ENCODE assay signal across 34 mouse cellular contexts in genomic region chr17:50334694-50335093, GRCm38 (mm10). TPM values are rescaled to one million over a fixed set of nuclear protein-coding genes. Genes with fewer than 3 reads are reported as not detected.
"Had no signal": no experiment of that assay in that cellular context is flagged by ENCODE, and none has a peak within 500 bp of the region (broad histone marks: within the 10 kb centered on the region; RNA-seq: fewer than 3 reads in every experiment).

No protein-coding gene starts in this region.

- H3K9me3 ChIP-seq: limb, embryonic 10.5 days; limb, embryonic 12.5 days; limb, embryonic 13.5 days; limb, embryonic 15.5 days; liver, embryonic 12.5 days; liver, embryonic 13.5 days; liver, embryonic 15.5 days; lung, embryonic 15.5 days; megakaryocyte, embryonic 14.5 days; midbrain, embryonic 10.5 days; midbrain, embryonic 12.5 days; midbrain, embryonic 13.5 days; midbrain, embryonic 15.5 days; neural tube, embryonic 12.5 days had no signal

- H3K9ac ChIP-seq: limb, embryonic 12.5 days; limb, embryonic 13.5 days; limb, embryonic 15.5 days; liver, embryonic 12.5 days; liver, embryonic 13.5 days; liver, embryonic 14.5 days; liver, embryonic 15.5 days; liver, postnatal 0 days; lung, embryonic 14.5 days; lung, embryonic 15.5 days; midbrain, embryonic 12.5 days; midbrain, embryonic 13.5 days; midbrain, embryonic 15.5 days; neural tube, embryonic 12.5 days had no signal

- H3K36me3 ChIP-seq: limb, embryonic 10.5 days; limb, embryonic 12.5 days; limb, embryonic 13.5 days; limb, embryonic 15.5 days; liver, embryonic 12.5 days; liver, embryonic 13.5 days; liver, embryonic 15.5 days; lung, embryonic 15.5 days; midbrain, embryonic 10.5 days; midbrain, embryonic 12.5 days; midbrain, embryonic 13.5 days; midbrain, embryonic 15.5 days; neural tube, embryonic 12.5 days had no signal

- H3K4me2 ChIP-seq: limb, embryonic 12.5 days; limb, embryonic 13.5 days; limb, embryonic 15.5 days; liver, embryonic 12.5 days; liver, embryonic 13.5 days; liver, embryonic 15.5 days; lung, embryonic 14.5 days; lung, embryonic 15.5 days; midbrain, embryonic 12.5 days; midbrain, embryonic 13.5 days; midbrain, embryonic 15.5 days; neural tube, embryonic 12.5 days had no signal

- H3K4me3 ChIP-seq: left cerebral cortex, adult 2 months; limb, embryonic 10.5 days; limb, embryonic 12.5 days; limb, embryonic 13.5 days; limb, embryonic 15.5 days; liver, embryonic 12.5 days; liver, embryonic 13.5 days; liver, embryonic 15.5 days; lung, embryonic 15.5 days; megakaryocyte, embryonic 14.5 days; midbrain, embryonic 10.5 days; midbrain, embryonic 12.5 days; midbrain, embryonic 13.5 days; midbrain, embryonic 15.5 days; myocyte; neural tube, embryonic 12.5 days had no signal

- ATAC-seq: liver, embryonic 12.5 days; liver, postnatal 0 days; lung, postnatal 0 days; midbrain, embryonic 13.5 days; midbrain, embryonic 15.5 days; midbrain, embryonic 16.5 days had no signal

- H3K4me1 ChIP-seq: limb, embryonic 13.5 days; limb, embryonic 15.5 days; midbrain, embryonic 15.5 days; neural tube, embryonic 12.5 days had no signal

- DNase-seq: left cerebral cortex, postnatal 4 days; liver; liver, embryonic 13.5 days; liver, postnatal 0 days; lung, adult 18-20 months; lung, adult 2 months; lung, embryonic 14.5 days; lung, postnatal 10 days; lung, postnatal 14 days; lung, postnatal 36 days; lung, postnatal 4 days had no signal

- H3K27ac ChIP-seq: left cerebral cortex, adult 2 months; limb, embryonic 10.5 days; limb, embryonic 12.5 days; limb, embryonic 13.5 days; limb, embryonic 15.5 days; liver, embryonic 12.5 days; liver, embryonic 13.5 days; liver, embryonic 14.5 days; liver, embryonic 15.5 days; lung, embryonic 15.5 days; macrophage; midbrain, embryonic 10.5 days; midbrain, embryonic 12.5 days; midbrain, embryonic 13.5 days; midbrain, embryonic 15.5 days; neural tube, embryonic 12.5 days had no signal

- H3K27me3 ChIP-seq: limb, embryonic 12.5 days; limb, embryonic 15.5 days; liver, embryonic 12.5 days; liver, embryonic 13.5 days; liver, embryonic 15.5 days; lung, embryonic 15.5 days; megakaryocyte, embryonic 14.5 days; midbrain, embryonic 12.5 days; midbrain, embryonic 13.5 days; midbrain, embryonic 15.5 days; neural tube, embryonic 12.5 days had no signal

RNA-seq across cellular contexts. Expression of gene Dazl, which starts 41.3 kb away (rescaled TPM):
- total RNA-seq: megakaryocyte progenitor cell, adult 5-6 weeks; monocyte, adult 5-6 weeks had no signal
- polyA plus RNA-seq: limb, embryonic 10.5 days; limb, embryonic 11.5 days; limb, embryonic 12.5 days; limb, embryonic 13.5 days; liver, postnatal 0 days; lung, adult 2 months; lung, postnatal 0 days; macrophage; myocyte; neural tube, embryonic 11.5 days; neural tube, embryonic 12.5 days had no signal
